Mouse (Mus musculus) CH12.LX (cell line): ENCODE data around the gene Rhbg. TPM values are rescaled to one million over a fixed set of nuclear protein-coding genes. Genes with fewer than 3 reads are reported as not detected.

Source experiments
- DNase-seq: peaks from one replicate; pipeline ENCODE4 v3.0.0-alpha.2; 2013; ENCODE audit errors: extremely low read depth
- H3K27ac ChIP-seq: 2 replicates; pipeline ENCODE4 v1.5.1; 2012; ENCODE audit warnings: low read depth, mild to moderate bottlenecking, control low read depth, moderate library complexity; ENCODE audit not compliant: insufficient read depth
- H3K27me3 ChIP-seq: replicated peaks from 2 replicates; pipeline ENCODE3; 2012; ENCODE audit warnings: inconsistent platforms
- H3K36me3 ChIP-seq, 2 experiments: replicated peaks in 1 of 2; 2 replicates each; pipeline versions ENCODE3 to v1.6.1; 2012; ENCODE audit warnings: inconsistent platforms in 1 of 2, low read length in 1 of 2, mild to moderate bottlenecking in 1 of 2, mixed read lengths in 1 of 2, moderate library complexity in 1 of 2; ENCODE audit not compliant: control insufficient read depth in 1 of 2, insufficient read depth in 1 of 2
- H3K4me1 ChIP-seq, 2 experiments: 2 replicates each; pipeline ENCODE4 v1.6.1; 2012; ENCODE audit warnings: inconsistent platforms in 1 of 2, moderate library complexity in 1 of 2; ENCODE audit not compliant: insufficient read depth in 2 of 2, control insufficient read depth in 1 of 2
- H3K4me2 ChIP-seq: 2 replicates; pipeline ENCODE4 v1.6.1; 2012; ENCODE audit warnings: low read depth, mild to moderate bottlenecking, control low read depth; ENCODE audit not compliant: poor library complexity, insufficient read depth, severe bottlenecking
- H3K4me3 ChIP-seq, 3 experiments: fragments of 150-350 bp in 1 of 3; sonication (generic) in 1 of 3; replicated peaks in 1 of 3; 2 replicates each; pipeline versions ENCODE3 to v1.5.1; 2011 to 2012; ENCODE audit warnings: low read depth in 2 of 3, low read length in 2 of 3, mild to moderate bottlenecking in 2 of 3, moderate library complexity in 2 of 3, control low read depth in 1 of 3, improper control_type of control experiment in 1 of 3, inconsistent platforms in 1 of 3, mixed read lengths in 1 of 3; ENCODE audit not compliant: poor library complexity in 1 of 3
- H3K79me2 ChIP-seq: replicated peaks from 2 replicates; pipeline ENCODE4 v1.6.1; 2012; ENCODE audit warnings: mild to moderate bottlenecking, moderate library complexity; ENCODE audit not compliant: control insufficient read depth, poor library complexity, insufficient read depth, severe bottlenecking; ENCODE audit errors: extremely low read depth
- H3K9ac ChIP-seq: 2 replicates; pipeline ENCODE4 v1.6.1; 2012; ENCODE audit warnings: low read depth, mild to moderate bottlenecking, control low read depth, moderate library complexity; ENCODE audit not compliant: insufficient read depth
- H3K9me3 ChIP-seq: replicated peaks from 2 replicates; pipeline ENCODE3; 2012; ENCODE audit warnings: low read length, inconsistent platforms, mixed read lengths
- BHLHE40 ChIP-seq: IDR thresholded peaks from 2 replicates; pipeline ENCODE4 v1.6.1; 2011; ENCODE audit warnings: mild to moderate bottlenecking, low read depth, low read length, improper control_type of control experiment
- CHD1 ChIP-seq: IDR thresholded peaks from 2 replicates; pipeline ENCODE4 v1.6.1; 2012; ENCODE audit warnings: low read depth, low read length, improper control_type of control experiment, inconsistent platforms
- CHD2 ChIP-seq: IDR thresholded peaks from 2 replicates; pipeline ENCODE4 v1.6.1; 2011; ENCODE audit warnings: low read length, improper control_type of control experiment
- E2F4 ChIP-seq: IDR thresholded peaks from 2 replicates; pipeline ENCODE4 v1.6.1; 2011; ENCODE audit warnings: low read depth, low read length, improper control_type of control experiment; ENCODE audit not compliant: insufficient replicate concordance
- ELF1 ChIP-seq: IDR thresholded peaks from 2 replicates; pipeline ENCODE4 v1.6.1; 2014; ENCODE audit warnings: low read depth, mild to moderate bottlenecking, inconsistent platforms, low read length, improper control_type of control experiment
- EP300 ChIP-seq: IDR thresholded peaks from 2 replicates; pipeline ENCODE4 v1.6.1; 2011; ENCODE audit warnings: low read length, improper control_type of control experiment
- IRF4 ChIP-seq: IDR thresholded peaks from 2 replicates; pipeline ENCODE4 v1.6.1; 2014; ENCODE audit warnings: low read depth, mild to moderate bottlenecking, inconsistent platforms, low read length, improper control_type of control experiment
- JUN ChIP-seq: IDR thresholded peaks from 2 replicates; pipeline ENCODE4 v1.6.1; 2011; ENCODE audit warnings: low read depth, mild to moderate bottlenecking, low read length, improper control_type of control experiment, moderate library complexity; ENCODE audit not compliant: insufficient read depth
- KAT2A ChIP-seq: IDR thresholded peaks from 2 replicates; pipeline ENCODE4 v1.6.1; 2012; ENCODE audit warnings: low read length, improper control_type of control experiment, inconsistent platforms; ENCODE audit not compliant: insufficient replicate concordance
- MEF2A ChIP-seq: IDR thresholded peaks from 2 replicates; pipeline ENCODE4 v1.6.1; 2014; ENCODE audit warnings: low read depth, mild to moderate bottlenecking, inconsistent platforms, low read length, improper control_type of control experiment, borderline replicate concordance
- MXI1 ChIP-seq: IDR thresholded peaks from 2 replicates; pipeline ENCODE4 v1.6.1; 2011; ENCODE audit warnings: mild to moderate bottlenecking, low read depth, low read length, improper control_type of control experiment
- MYC ChIP-seq: IDR thresholded peaks from 2 replicates; pipeline ENCODE4 v1.6.1; 2011; ENCODE audit warnings: low read depth, mild to moderate bottlenecking, improper control_type of control experiment, low read length
- NELFE ChIP-seq: IDR thresholded peaks from 2 replicates; pipeline ENCODE4 v1.6.1; 2011; ENCODE audit warnings: low read depth, low read length, improper control_type of control experiment
- NRF1 ChIP-seq: IDR thresholded peaks from 2 replicates; pipeline ENCODE4 v1.6.1; 2014; ENCODE audit warnings: low read depth, mild to moderate bottlenecking, inconsistent platforms, low read length, improper control_type of control experiment, moderate library complexity
- PAX5 ChIP-seq: IDR thresholded peaks from 2 replicates; pipeline ENCODE4 v1.6.1; 2012; ENCODE audit warnings: low read length, inconsistent platforms, mixed read lengths
- POLR2A ChIP-seq: IDR thresholded peaks from 2 replicates; pipeline ENCODE4 v1.6.1; 2011; ENCODE audit warnings: low read depth, mild to moderate bottlenecking, improper control_type of control experiment, low read length
- POLR2AphosphoS2 ChIP-seq: IDR thresholded peaks from 2 replicates; pipeline ENCODE4 v1.6.1; 2011; ENCODE audit warnings: low read depth, low read length, improper control_type of control experiment
- SMC3 ChIP-seq: IDR thresholded peaks from 2 replicates; pipeline ENCODE4 v1.6.1; 2011; ENCODE audit warnings: low read depth, low read length, improper control_type of control experiment
- UBTF ChIP-seq: IDR thresholded peaks from 2 replicates; pipeline ENCODE4 v1.6.1; 2012; ENCODE audit warnings: low read depth, mild to moderate bottlenecking, inconsistent platforms, low read length, improper control_type of control experiment, moderate library complexity
- USF1 ChIP-seq: IDR thresholded peaks from 2 replicates; pipeline ENCODE4 v1.6.1; 2014; ENCODE audit warnings: low read depth, mild to moderate bottlenecking, inconsistent platforms, low read length, improper control_type of control experiment
- ZC3H11A ChIP-seq: IDR thresholded peaks from 2 replicates; pipeline ENCODE4 v1.6.1; 2012; ENCODE audit warnings: low read depth, mild to moderate bottlenecking, inconsistent platforms, low read length, improper control_type of control experiment
- ZMIZ1 ChIP-seq: IDR thresholded peaks from 2 replicates; pipeline ENCODE4 v1.6.1; 2012; ENCODE audit warnings: low read depth, mild to moderate bottlenecking, inconsistent platforms, low read length, improper control_type of control experiment
- ZNF384 ChIP-seq: IDR thresholded peaks from 2 replicates; pipeline ENCODE4 v1.6.1; 2012; ENCODE audit warnings: low read depth, low read length, improper control_type of control experiment, inconsistent platforms
- dilution Hi-C: fragments of 300-500 bp; cut with MboI; formaldehyde crosslinking; loops from 2 replicates; pipeline ENCODE4 v1.14.3; 2020; ENCODE audit warnings: low sequenced_read_pairs; ENCODE audit not compliant: extremely low pct_unique_long_range_greater_than_20kb, extremely low pct_ligation_motif_present
- in situ Hi-C: fragments of 300-500 bp; cut with MboI; formaldehyde crosslinking; loops from 3 replicates; pipeline ENCODE4 v1.14.3; 2019; ENCODE audit warnings: low sequenced_read_pairs, low pct_ligation_motif_present, low pct_unique_long_range_greater_than_20kb, mixed read lengths
- polyA plus RNA-seq: library from polyadenylated mRNA; unstranded; fragments of >175 nt; gene quantifications from 2 replicates; pipeline ENCODE4 v1.2.1, GENCODE M21; 2012; ENCODE audit warnings: low read depth; ENCODE audit not compliant: insufficient read length
- total RNA-seq, 2 experiments: library from RNA; depleted of rRNA; stranded (reverse); fragments of 300-350 nt in 1 of 2; fragments of >200 nt in 1 of 2; gene quantifications; 2 replicates each; pipeline ENCODE4 v1.2.3; 2012 to 2014

The Rhbg gene
- total and polyA plus RNA-seq, 3 experiments: 0.08 TPM; not detected in 2

GRCm38 (mm10) chr3:88256382-88256781, 1.9 kb upstream of the Rhbg start:
- in situ Hi-C loops (no loop called here), dilution Hi-C loops (no loop called here)
- Histone ChIP-seq H3K36me3 (no peaks in the 10 kb centered on the region), H3K27ac (no peak overlapping the region), H3K4me2 (no peak overlapping the region), H3K79me2 (no peaks in the 10 kb centered on the region), H3K9me3 (no peaks in the 10 kb centered on the region), H3K4me3 (no peak overlapping the region), H3K27me3 (peaks cover 57% of the 10 kb centered on the region), H3K9ac (no peak overlapping the region), H3K4me1 (peaks cover 0 to 29% of the 10 kb centered on the region in 2 experiments; a peak in 2 of 4 replicates)
- no peak for DNase-seq
- TF ChIP-seq NELFE (no peak), ZMIZ1 (no peak), USF1 (no peak), KAT2A (no peak), BHLHE40 (no peak), JUN (no peak), CHD1 (no peak), UBTF (no peak), EP300 (no peak), SMC3 (no peak), ZNF384 (no peak)

GRCm38 (mm10) chr3:88255950-88256349, 1.4 kb upstream of the Rhbg start:
- H3K79me2 ChIP-seq: no peaks in the 10 kb centered on the region
- H3K9me3 ChIP-seq: no peaks in the 10 kb centered on the region
- DNase-seq: no peak
- no peak for TF ChIP-seq MEF2A
- no peak for TF ChIP-seq POLR2AphosphoS2
- no peak for TF ChIP-seq MXI1
- no peak for TF ChIP-seq ZC3H11A
- TF ChIP-seq USF1: no peak
- no peak for TF ChIP-seq PAX5
- TF ChIP-seq E2F4: no peak
- TF ChIP-seq POLR2A: no peak
- TF ChIP-seq IRF4: no peak
- no peak for TF ChIP-seq MYC
- TF ChIP-seq CHD2: no peak
- TF ChIP-seq NRF1: no peak
- no peak for TF ChIP-seq CHD1
- no peak for TF ChIP-seq ELF1
- H3K27me3 ChIP-seq: peaks cover 54% of the 10 kb centered on the region
- H3K4me1 ChIP-seq: peaks cover 0 to 29% of the 10 kb centered on the region in 2 experiments; a peak in 2 of 4 replicates
- no peaks in the 10 kb centered on the region for H3K36me3 ChIP-seq
- no peak overlapping the region for H3K9ac ChIP-seq
- dilution Hi-C loops: no loop called here
- no peak overlapping the region for H3K4me3 ChIP-seq
- no peak overlapping the region for H3K4me2 ChIP-seq
- H3K27ac ChIP-seq: no peak overlapping the region
- in situ Hi-C loops: no loop called here
